Mouse (Mus musculus) c-Kit-positive CD71-positive TER-119-positive erythroid progenitor cells, embryonic 14.5 days (primary cell): ENCODE measurements around the gene Grpel1.

Experiments used
- DNase-seq: peaks from one replicate; pipeline ENCODE4 v3.0.0-alpha.2; 2013; ENCODE audit warnings: low spot score

The Grpel1 gene

DNA sequence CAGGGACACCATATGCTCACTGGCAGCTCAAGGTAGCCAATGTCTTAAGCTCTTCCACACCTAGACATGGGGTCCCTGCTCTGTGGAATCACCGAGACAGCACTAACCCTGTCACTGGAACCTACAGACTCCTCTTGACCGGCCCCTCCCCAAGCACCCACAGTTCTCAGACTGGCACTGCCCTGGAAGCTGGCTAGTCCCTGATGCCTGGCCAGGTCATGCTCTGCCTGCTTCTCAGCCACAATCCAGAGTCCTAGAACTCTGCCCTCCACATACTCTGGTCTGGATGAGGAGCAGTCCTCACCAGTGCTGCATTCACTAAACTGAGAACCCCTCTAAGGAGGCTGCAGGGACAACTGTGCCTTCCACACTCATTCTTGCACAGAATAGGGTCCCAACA lies 46.2 kb downstream of the Grpel1 start:
- no peak for DNase-seq

DNA sequence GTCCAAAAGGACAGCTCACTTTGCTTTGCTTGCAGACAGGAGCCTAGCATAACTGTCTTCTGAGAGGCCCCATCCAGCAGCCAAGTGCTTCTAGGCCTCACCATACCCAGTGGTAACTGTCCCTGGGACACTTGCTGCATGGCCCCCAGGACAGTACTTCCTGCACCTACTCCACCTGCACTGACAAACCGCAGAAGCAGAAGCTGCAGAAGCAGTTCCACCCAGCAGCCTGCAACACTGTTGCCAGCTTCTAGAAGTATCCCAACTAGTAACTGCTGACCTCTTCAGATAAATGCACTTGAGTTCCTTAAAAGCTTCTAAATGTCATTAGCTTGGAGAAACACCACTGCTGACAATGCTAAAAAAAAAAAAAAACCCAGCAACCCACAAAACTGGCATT lies 50.3 kb downstream of the Grpel1 start:
- no peak for DNase-seq

DNA sequence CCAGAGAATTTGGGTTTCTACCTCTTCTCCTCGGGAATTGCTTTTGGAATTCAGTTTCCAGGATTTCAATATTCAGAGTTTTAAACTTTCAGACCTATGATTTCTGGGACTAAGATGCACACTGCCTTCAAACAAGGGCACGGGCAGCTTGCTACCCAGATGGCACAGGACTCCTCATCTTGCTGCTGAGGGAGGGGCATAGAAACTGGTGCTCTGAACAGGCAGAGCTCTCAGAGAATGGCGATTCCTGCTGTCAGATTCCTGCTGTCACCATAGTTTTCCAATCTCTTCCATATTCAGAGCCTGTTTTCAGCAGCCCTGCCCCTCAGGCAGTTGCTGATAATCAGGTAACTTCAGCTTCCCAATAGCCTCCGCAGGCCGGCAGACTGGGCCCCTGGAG lies 50.8 kb downstream of the Grpel1 start:
- DNase-seq = no peak

DNA sequence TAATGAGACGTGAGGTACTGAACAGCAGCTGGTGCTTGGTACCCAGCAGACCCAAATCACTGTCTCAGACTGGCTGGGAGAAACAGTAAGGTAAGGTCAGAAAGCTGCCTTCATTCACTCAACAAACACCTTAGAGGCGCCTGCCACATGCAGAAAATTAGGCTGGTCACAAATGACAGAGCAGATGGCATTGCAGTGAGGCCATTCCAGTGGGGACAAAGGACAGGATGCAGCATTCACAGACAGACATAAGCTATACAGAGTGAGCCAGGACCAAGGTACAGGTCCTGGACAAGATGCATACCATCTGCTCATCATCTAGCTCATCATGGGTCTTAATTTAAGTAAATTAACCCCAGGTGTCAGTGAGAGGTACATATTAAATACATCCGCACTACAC lies 52.8 kb downstream of the Grpel1 start:
- no peak for DNase-seq

DNA sequence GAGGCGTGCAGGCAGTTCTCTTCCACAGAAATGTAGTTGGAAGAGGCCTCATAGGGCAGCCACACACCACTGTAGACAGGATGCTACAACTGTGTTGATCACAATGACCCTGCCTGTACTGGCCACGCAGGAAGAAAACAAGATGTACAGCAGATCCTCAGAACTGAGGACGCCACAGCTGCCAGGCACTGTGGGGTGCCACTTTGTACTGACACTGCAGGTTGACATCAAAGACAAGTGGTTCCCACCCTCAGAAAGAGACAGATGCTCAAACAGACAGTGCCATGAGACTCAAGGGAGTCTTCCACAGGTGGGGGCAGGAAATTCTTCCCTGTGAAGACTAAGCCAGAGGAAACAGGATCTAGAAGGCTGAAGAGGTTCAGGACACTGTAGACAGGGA lies 55.0 kb downstream of the Grpel1 start:
- DNase-seq = no peak

DNA sequence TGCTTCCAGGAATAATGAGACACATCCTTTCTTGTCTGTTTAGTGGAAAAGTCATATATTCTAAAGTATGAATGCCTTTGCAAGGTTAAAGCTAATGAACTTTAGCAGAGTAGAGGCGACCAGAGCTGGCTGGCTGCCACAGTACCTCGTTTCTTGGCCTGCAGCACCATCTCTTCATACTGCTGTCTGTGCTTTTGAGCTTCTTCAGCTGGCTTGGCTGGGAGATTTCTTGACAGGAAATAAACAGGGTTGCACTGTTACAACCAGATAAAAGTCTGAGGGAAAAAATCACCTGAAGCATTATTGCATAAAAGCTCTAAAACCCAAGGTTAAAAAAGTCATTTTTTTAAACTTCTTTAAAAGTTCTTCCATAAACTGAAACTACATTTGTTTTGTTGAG lies 58.0 kb downstream of the Grpel1 start:
- DNase-seq = no peak

DNA sequence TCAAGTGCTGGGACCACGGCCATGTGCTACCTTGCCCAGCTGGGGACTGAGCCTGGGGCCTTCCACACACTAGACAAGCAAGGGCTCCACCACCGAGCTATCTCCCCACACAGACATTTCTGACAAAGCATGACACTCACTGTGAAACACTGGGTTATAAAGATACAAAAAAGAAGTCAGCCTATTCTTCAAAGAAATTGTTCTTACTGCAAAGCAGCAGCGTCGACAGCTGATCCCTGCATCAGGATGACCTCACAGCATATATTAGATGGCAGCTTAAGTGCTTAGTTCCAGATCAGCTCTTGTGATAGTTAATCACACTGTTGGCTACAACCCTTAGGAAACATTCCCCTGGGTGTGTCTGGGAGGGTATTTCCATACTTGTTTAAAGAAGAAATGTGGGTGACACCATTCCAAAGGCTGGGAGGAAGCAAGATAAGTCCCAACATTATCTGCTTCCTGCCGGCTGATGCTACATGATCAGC lies 58.5 kb downstream of the Grpel1 start:
- no peak for DNase-seq
